Mouse (Mus musculus) lung, postnatal 0 days (tissue): ENCODE results near the gene Brf1. TPM values are rescaled to one million over a fixed set of nuclear protein-coding genes. Genes with fewer than 3 reads are reported as not detected.
A peak's percentile ranks its signal among the peaks of the same experiment; 100 is the strongest.

Experiments
- ATAC-seq: fragments of 200-750 bp; cut with Nextera tagmentation; 2 replicates; pipeline ENCODE4 v1.8.0; 2017; ENCODE audit warnings: moderate library complexity
- DNase-seq: peaks from one replicate; pipeline ENCODE4 v3.0.0-alpha.2; 2016; ENCODE audit warnings: low spot score
- H3K27ac ChIP-seq: fragments of 300-500 bp; sonication (generic); 2 replicates; pipeline ENCODE4 v1.5.1; 2014; ENCODE audit warnings: antibody characterized with exemption, mild to moderate bottlenecking, low read length, mixed read lengths
- H3K27me3 ChIP-seq: fragments of 300-500 bp; sonication (generic); replicated peaks from 2 replicates; pipeline ENCODE4 v1.6.1; 2014; ENCODE audit warnings: low read length, mixed read lengths; ENCODE audit not compliant: insufficient read depth
- H3K36me3 ChIP-seq: fragments of 300-500 bp; sonication (generic); 2 replicates; pipeline ENCODE4 v1.6.1; 2014; ENCODE audit warnings: low read length, mixed read lengths; ENCODE audit not compliant: insufficient read depth
- H3K4me1 ChIP-seq: fragments of 300-500 bp; sonication (generic); 2 replicates; pipeline ENCODE4 v1.6.1; 2014; ENCODE audit warnings: antibody characterized with exemption, low read depth, low read length, mixed read lengths; ENCODE audit not compliant: insufficient read depth
- H3K4me2 ChIP-seq: fragments of 300-500 bp; sonication (generic); replicated peaks from 2 replicates; pipeline ENCODE4 v1.6.1; 2014; ENCODE audit warnings: low read depth, mild to moderate bottlenecking, low read length, moderate library complexity, mixed read lengths
- H3K4me3 ChIP-seq: fragments of 300-500 bp; sonication (generic); 2 replicates; pipeline ENCODE4 v1.5.1; 2014; ENCODE audit warnings: low read depth, low read length
- H3K9ac ChIP-seq: fragments of 300-500 bp; sonication (generic); replicated peaks from 2 replicates; pipeline ENCODE4 v1.6.1; 2014; ENCODE audit warnings: low read depth, mild to moderate bottlenecking
- H3K9me3 ChIP-seq: fragments of 300-500 bp; sonication (generic); 2 replicates; pipeline ENCODE4 v1.6.1; 2016; ENCODE audit warnings: low read length, mixed read lengths
- CTCF ChIP-seq: IDR thresholded peaks from 2 replicates; pipeline ENCODE4 v1.5.1; 2016; ENCODE audit warnings: antibody characterized with exemption, mild to moderate bottlenecking
- EP300 ChIP-seq: IDR thresholded peaks from 2 replicates; pipeline ENCODE4 v1.6.1; 2016; ENCODE audit warnings: antibody characterized with exemption, mild to moderate bottlenecking, control low read depth
- WGBS: fragments of 180-500 bp; shearing (Covaris S2); extraction: QIAGEN DNeasy Blood & Tissue Kit; methylation state at CpG from one replicate; pipeline ENCODE4 v1.1.7; 2014; 5-methylcytosine and 5-hydroxymethylcytosine counted together
- polyA plus RNA-seq: library from polyadenylated mRNA; unstranded; fragments of >200 nt; fragmentation: Nextera tagmentation; extraction: Ambion mirVana; gene quantifications from 2 replicates; pipeline ENCODE4 v1.2.1, GENCODE M21; 2015

Gene Brf1
- polyA plus RNA-seq, 1 experiment from 2014 or later: 38.8 TPM

DNA sequence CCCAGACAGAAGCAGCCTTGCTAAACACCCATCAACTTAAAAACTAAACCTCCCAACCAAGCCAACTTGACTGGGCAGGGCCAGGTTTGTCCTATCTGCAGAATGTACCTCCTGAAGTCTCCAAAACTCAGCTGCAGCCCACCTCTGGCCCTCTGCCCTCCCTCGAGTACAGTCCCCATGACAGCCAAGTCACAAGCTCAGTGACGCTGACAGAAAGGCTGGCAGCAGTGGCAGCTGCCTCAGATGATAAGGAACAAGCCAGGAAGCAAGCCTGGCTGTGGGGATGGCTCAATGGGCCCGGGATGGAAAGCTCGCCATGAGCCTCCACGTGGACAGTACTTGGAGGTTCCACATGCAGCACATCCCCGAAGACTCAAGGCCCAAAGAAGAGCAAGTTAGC, 30.9 kb downstream of the Brf1 start:
- Histone ChIP-seq H3K36me3 (peaks cover 75% of the 10 kb centered on the region), H3K9me3 (no peaks in the 10 kb centered on the region), H3K27me3 (no peaks in the 10 kb centered on the region), H3K4me1 (no peaks in the 10 kb centered on the region), H3K4me2 (no peak overlapping the region), H3K27ac (no peak overlapping the region), H3K9ac (no peak overlapping the region), H3K4me3 (no peak overlapping the region)
- no peak for DNase-seq
- TF ChIP-seq CTCF (no peak), EP300 (no peak)
- ATAC-seq: no peak
- 91% methylated on average over 6 of the region's 6 CpGs for WGBS

DNA sequence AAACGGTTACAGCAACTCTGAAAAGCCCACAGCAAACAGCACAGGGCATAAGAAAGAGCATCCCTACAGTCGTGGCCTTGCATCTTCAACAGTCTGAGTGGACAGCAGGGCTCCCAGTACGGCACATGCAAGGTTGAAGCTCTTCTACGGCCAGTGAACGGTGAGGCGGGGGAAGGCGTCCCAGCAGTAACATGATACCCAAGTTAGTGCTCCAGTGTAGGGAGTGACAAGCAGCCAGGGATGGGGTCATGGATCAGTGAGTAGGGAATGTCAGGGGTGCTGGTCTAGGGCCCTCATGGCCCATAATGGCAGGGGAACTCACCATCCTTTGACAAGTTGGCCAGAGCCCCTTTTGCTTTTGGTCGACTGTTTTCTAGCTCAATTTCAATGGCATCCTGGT, 31.6 kb downstream of the Brf1 start:
- Histone ChIP-seq H3K4me2 (no peak overlapping the region), H3K27ac (no peak overlapping the region), H3K9ac (no peak overlapping the region), H3K36me3 (peaks cover 77% of the 10 kb centered on the region), H3K4me1 (no peaks in the 10 kb centered on the region), H3K4me3 (no peak overlapping the region), H3K27me3 (no peaks in the 10 kb centered on the region), H3K9me3 (no peaks in the 10 kb centered on the region)
- DNase-seq (no peak), ATAC-seq (no peak)
- whole genome bisulfite sequencing: 58% methylated on average over 8 of the region's 8 CpGs
- TF ChIP-seq EP300: no peak
- no peak for TF ChIP-seq CTCF

DNA sequence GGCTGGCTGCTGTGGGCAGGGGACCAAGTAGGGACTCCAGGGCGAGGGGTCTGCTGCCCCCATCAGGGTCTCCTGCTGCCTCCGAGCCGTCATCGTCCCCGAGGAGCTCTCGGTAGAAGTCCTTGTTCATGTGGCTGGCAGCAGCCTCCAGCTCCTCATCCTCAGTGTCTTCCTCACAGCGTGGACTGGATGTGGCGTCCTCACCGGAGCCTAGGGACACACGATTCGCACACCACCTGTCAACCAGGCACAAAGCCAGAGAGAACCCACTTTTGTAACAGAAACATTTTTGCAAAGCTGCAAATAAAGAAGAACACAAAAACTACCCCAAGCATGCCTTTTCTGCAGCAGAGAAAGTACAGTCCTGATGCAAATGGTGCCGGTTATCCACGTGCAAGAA, 34.7 kb downstream of the Brf1 start:
- H3K36me3 ChIP-seq: peaks cover 83% of the 10 kb centered on the region
- no peak for TF ChIP-seq CTCF
- no peak for TF ChIP-seq EP300
- H3K27me3 ChIP-seq: no peaks in the 10 kb centered on the region
- 92% methylated on average over 13 of the region's 13 CpGs for WGBS
- no peak overlapping the region for H3K9ac ChIP-seq
- no peaks in the 10 kb centered on the region for H3K9me3 ChIP-seq
- no peaks in the 10 kb centered on the region for H3K4me1 ChIP-seq
- no peak for ATAC-seq
- no peak overlapping the region for H3K27ac ChIP-seq
- DNase-seq: no peak
- H3K4me3 ChIP-seq: no peak overlapping the region
- H3K4me2 ChIP-seq: no peak overlapping the region

DNA sequence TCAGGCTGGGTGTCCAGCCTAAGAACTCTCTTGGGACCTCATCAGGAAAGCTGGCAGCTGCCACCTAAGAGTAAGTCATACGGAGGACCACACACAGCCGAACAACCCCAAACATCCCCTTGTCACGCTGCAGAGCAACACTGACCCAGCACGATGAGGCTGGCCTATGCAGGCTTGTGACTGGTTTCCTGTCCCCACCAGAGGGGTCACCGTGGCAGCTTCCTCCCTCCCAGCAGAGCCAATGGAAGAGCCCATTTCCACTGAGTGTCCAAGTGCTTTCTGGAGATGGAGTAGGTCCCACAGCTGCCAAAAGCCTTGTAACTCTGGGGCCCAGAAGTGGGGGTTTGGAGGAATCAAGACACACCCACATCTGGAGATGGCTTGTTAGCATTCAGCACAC, 38.6 kb downstream of the Brf1 start:
- H3K9me3 ChIP-seq: no peaks in the 10 kb centered on the region
- no peaks in the 10 kb centered on the region for H3K4me1 ChIP-seq
- WGBS: 57% methylated on average over 5 of the region's 5 CpGs
- H3K4me3 ChIP-seq: no peak overlapping the region
- ATAC-seq (peak; percentile 38), DNase-seq (no peak)
- no peak for TF ChIP-seq CTCF
- no peak for TF ChIP-seq EP300
- no peak overlapping the region for H3K27ac ChIP-seq
- H3K4me2 ChIP-seq: no peak overlapping the region
- H3K27me3 ChIP-seq: no peaks in the 10 kb centered on the region
- peaks cover 69% of the 10 kb centered on the region for H3K36me3 ChIP-seq
- H3K9ac ChIP-seq: no peak overlapping the region

DNA sequence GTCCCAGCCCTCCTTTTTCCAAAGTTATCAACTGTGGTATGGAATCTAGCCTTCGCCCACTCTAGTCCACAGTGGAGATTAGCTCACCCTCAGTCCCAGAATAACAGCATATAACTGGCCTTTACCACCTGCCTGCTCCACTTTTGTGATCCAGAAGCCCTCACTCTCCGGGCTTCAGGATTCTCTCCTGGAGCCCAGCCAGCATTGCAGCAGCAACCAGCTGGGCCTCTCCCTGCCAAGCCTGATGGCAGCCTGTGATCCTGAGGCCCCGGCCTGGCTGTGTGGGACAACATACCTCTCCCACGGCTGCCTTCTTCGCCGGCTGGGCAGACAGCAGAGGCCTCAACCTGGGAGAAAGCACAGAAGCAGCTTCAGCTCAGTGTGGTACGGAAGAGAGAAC, 39.1 kb downstream of the Brf1 start:
- ATAC-seq (no peak), DNase-seq (no peak)
- H3K9me3 ChIP-seq: no peaks in the 10 kb centered on the region
- no peak overlapping the region for H3K4me3 ChIP-seq
- no peaks in the 10 kb centered on the region for H3K4me1 ChIP-seq
- H3K9ac ChIP-seq: no peak overlapping the region
- TF ChIP-seq CTCF: no peak
- no peak for TF ChIP-seq EP300
- H3K27me3 ChIP-seq: no peaks in the 10 kb centered on the region
- peaks cover 66% of the 10 kb centered on the region for H3K36me3 ChIP-seq
- H3K4me2 ChIP-seq: no peak overlapping the region
- 75% methylated on average over 7 of the region's 7 CpGs for WGBS
- no peak overlapping the region for H3K27ac ChIP-seq

DNA sequence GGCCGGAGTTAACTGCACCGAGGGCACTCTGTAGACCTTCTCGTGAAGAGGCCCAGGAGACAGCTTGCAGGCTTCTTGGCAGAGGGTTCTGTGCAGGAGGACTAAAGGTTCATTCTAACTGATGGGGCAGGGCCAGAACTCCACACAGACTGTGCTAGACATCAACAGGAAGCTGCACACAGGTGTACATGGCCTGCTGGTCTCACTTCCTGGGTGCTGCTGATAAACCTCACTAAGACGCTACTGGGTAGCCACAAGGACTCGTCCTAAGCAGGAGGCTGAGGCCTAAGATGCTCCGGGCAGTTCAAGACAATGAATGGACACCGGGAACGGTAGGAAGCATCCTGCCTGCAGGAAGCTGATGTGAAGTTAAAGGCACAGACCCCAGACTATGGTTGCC, 41.1 kb downstream of the Brf1 start:
- H3K4me1 ChIP-seq: no peaks in the 10 kb centered on the region
- WGBS: 76% methylated on average over 8 of the region's 8 CpGs
- ATAC-seq (no peak), DNase-seq (no peak)
- no peaks in the 10 kb centered on the region for H3K9me3 ChIP-seq
- TF ChIP-seq EP300 (no peak), CTCF (no peak)
- H3K4me2 ChIP-seq: no peak overlapping the region
- H3K4me3 ChIP-seq: no peak overlapping the region
- no peak overlapping the region for H3K27ac ChIP-seq
- H3K36me3 ChIP-seq: peaks cover 48% of the 10 kb centered on the region
- H3K27me3 ChIP-seq: no peaks in the 10 kb centered on the region
- no peak overlapping the region for H3K9ac ChIP-seq

DNA sequence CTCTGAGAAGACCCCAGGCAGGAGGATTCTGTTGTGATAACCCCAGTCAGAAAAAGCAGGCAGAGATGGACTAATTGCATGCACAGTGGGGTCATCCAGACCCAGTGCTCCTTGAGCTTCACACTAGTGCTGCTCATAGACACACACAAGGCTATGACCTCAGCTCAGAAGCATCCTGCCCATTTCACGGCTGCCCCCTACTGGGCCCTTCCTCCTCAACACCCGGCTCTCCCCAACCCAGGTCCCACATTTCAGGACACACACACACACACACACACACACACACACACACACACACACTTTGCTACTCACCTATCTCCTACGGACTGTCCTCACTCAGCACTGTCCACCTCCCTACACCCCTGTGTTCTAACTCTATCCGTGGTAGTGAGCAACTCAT, 42.2 kb downstream of the Brf1 start:
- DNase-seq (peak; percentile 65), ATAC-seq (peak; percentile 75)
- no peak overlapping the region for H3K27ac ChIP-seq
- no peaks in the 10 kb centered on the region for H3K27me3 ChIP-seq
- no peak overlapping the region for H3K4me3 ChIP-seq
- TF ChIP-seq CTCF (peak; percentile 73), EP300 (no peak)
- H3K9me3 ChIP-seq: no peaks in the 10 kb centered on the region
- WGBS: 22% methylated on average over 4 of the region's 4 CpGs
- 0 out of 2 replicates have a peak, but pooled peaks cover under 1% of the 10 kb centered on the region for H3K4me1 ChIP-seq
- H3K4me2 ChIP-seq: no peak overlapping the region
- no peak overlapping the region for H3K9ac ChIP-seq
- H3K36me3 ChIP-seq: peaks cover 37% of the 10 kb centered on the region
